Mouse (Mus musculus) heart, embryonic 14.5 days (tissue): ENCODE data around the gene Bend5. TPM values are rescaled to one million over a fixed set of nuclear protein-coding genes. Genes with fewer than 3 reads are reported as not detected.

Experiments
- ATAC-seq: fragments of 200-750 bp; cut with Nextera tagmentation; 2 replicates; pipeline ENCODE4 v1.8.0; 2017; ENCODE audit warnings: low read depth, moderate TSS enrichment; ENCODE audit not compliant: insufficient number of reproducible peaks, insufficient read depth, low FRiP score
- H3K27ac ChIP-seq, 2 experiments: fragments of 200-500 bp in 1 of 2; fragments of 300-500 bp in 1 of 2; sonication (generic) in 1 of 2; replicated peaks in 1 of 2; 2 replicates each; pipeline ENCODE4 v1.5.1; 2012 to 2014; ENCODE audit warnings: low read depth in 2 of 2, low read length in 2 of 2, control low read depth in 1 of 2, mild to moderate bottlenecking in 1 of 2, mixed read lengths in 1 of 2; ENCODE audit not compliant: control insufficient read depth in 1 of 2, insufficient read depth in 1 of 2
- H3K27me3 ChIP-seq: fragments of 300-500 bp; sonication (generic); 2 replicates; pipeline ENCODE4 v1.6.1; 2014; ENCODE audit warnings: mild to moderate bottlenecking, low read length, control low read depth; ENCODE audit not compliant: control insufficient read depth, insufficient read depth
- H3K36me3 ChIP-seq: fragments of 300-500 bp; sonication (generic); 2 replicates; pipeline ENCODE4 v1.6.1; 2014; ENCODE audit warnings: mild to moderate bottlenecking, control low read depth, low read length, mixed read lengths; ENCODE audit not compliant: control insufficient read depth, insufficient read depth
- H3K4me1 ChIP-seq, 2 experiments: fragments of 200-500 bp in 1 of 2; fragments of 300-500 bp in 1 of 2; sonication (generic) in 1 of 2; 2 replicates each; pipeline ENCODE4 v1.6.1; 2012 to 2014; ENCODE audit warnings: low read length in 2 of 2, control low read depth in 1 of 2, mixed read lengths in 1 of 2; ENCODE audit not compliant: control insufficient read depth in 2 of 2, insufficient read depth in 2 of 2
- H3K4me2 ChIP-seq: fragments of 300-500 bp; sonication (generic); 2 replicates; pipeline ENCODE4 v1.6.1; 2014; ENCODE audit warnings: mild to moderate bottlenecking, low read length
- H3K4me3 ChIP-seq, 2 experiments: fragments of 200-500 bp in 1 of 2; fragments of 300-500 bp in 1 of 2; sonication (generic) in 1 of 2; 2 replicates each; pipeline ENCODE4 v1.5.1; 2012 to 2014; ENCODE audit warnings: low read length in 2 of 2, mild to moderate bottlenecking in 2 of 2, control low read depth in 1 of 2, low read depth in 1 of 2, moderate library complexity in 1 of 2; ENCODE audit not compliant: control insufficient read depth in 1 of 2, insufficient read depth in 1 of 2
- H3K9ac ChIP-seq: fragments of 300-500 bp; sonication (generic); 2 replicates; pipeline ENCODE4 v1.6.1; 2014; ENCODE audit warnings: mild to moderate bottlenecking, low read length
- H3K9me3 ChIP-seq: fragments of 300-500 bp; sonication (generic); 2 replicates; pipeline ENCODE4 v1.6.1; 2016; ENCODE audit warnings: low read length, control low read depth; ENCODE audit not compliant: control insufficient read depth
- WGBS: fragments of 180-500 bp; shearing (Covaris S2); extraction: QIAGEN DNeasy Blood & Tissue Kit; methylation state at CpG from one replicate; pipeline ENCODE4 v1.1.7; 2014; 5-methylcytosine and 5-hydroxymethylcytosine counted together
- polyA plus RNA-seq: library from polyadenylated mRNA; unstranded; fragments of >200 nt; fragmentation: Nextera tagmentation; extraction: Ambion mirVana; gene quantifications from 2 replicates; pipeline ENCODE4 v1.2.1, GENCODE M21; 2014

The Bend5 gene
- polyA plus RNA-seq, 1 experiment from 2014 or later, result 20.3 TPM

GRCm38 (mm10) chr4:111403243-111403642 is 11.6 kb upstream of the Bend5 start:
- Histone ChIP-seq H3K4me1 (no peaks in the 10 kb centered on the region), H3K4me3 (no peak overlapping the region), H3K27me3 (no peaks in the 10 kb centered on the region), H3K36me3 (no peaks in the 10 kb centered on the region), H3K27ac (no peak overlapping the region), H3K9me3 (no peaks in the 10 kb centered on the region), H3K9ac (no peak overlapping the region), H3K4me2 (no peak overlapping the region)
- no peak for ATAC-seq
- WGBS, result 28% methylated on average over 1 of the region's 1 CpGs

GRCm38 (mm10) chr4:111410731-111411130 is 4.1 kb upstream of the Bend5 start:
- ATAC-seq, result no peak
- Histone ChIP-seq H3K4me1 (peaks cover under 1 to 7% of the 10 kb centered on the region in 2 experiments; a peak in 3 of 4 replicates), H3K27ac (no peak overlapping the region), H3K4me2 (no peak overlapping the region), H3K9ac (no peak overlapping the region), H3K36me3 (no peaks in the 10 kb centered on the region), H3K9me3 (no peaks in the 10 kb centered on the region), H3K27me3 (no peaks in the 10 kb centered on the region), H3K4me3 (no peak overlapping the region)
- 87% methylated on average over 4 of the region's 4 CpGs for WGBS

GRCm38 (mm10) chr4:111414399-111414798 is 407 bp upstream of the Bend5 start:
- Histone ChIP-seq H3K9me3 (no peaks in the 10 kb centered on the region), H3K27me3 (no peaks in the 10 kb centered on the region), H3K27ac (peak overlapping the region; percentile 24 to 78; a peak in 2 of 4 replicates), H3K4me3 (peak overlapping the region; percentile 75 to 96), H3K9ac (peak overlapping the region; percentile 93), H3K4me1 (peaks cover 5 to 13% of the 10 kb centered on the region in 2 experiments; a peak in 3 of 4 replicates), H3K4me2 (peak overlapping the region; percentile 89), H3K36me3 (peaks cover 12% of the 10 kb centered on the region)
- WGBS, result under 1% methylated on average over 6 of the region's 6 CpGs
- no peak for ATAC-seq

GRCm38 (mm10) chr4:111416126-111416525 is 1.3 kb downstream of the Bend5 start:
- no peak overlapping the region for H3K27ac ChIP-seq
- WGBS, result 60% methylated on average over 3 of the region's 3 CpGs
- peak overlapping the region; percentile 89 for H3K4me2 ChIP-seq
- peaks cover 5 to 13% of the 10 kb centered on the region in 2 experiments; a peak in 3 of 4 replicates for H3K4me1 ChIP-seq
- H3K27me3 ChIP-seq, result no peaks in the 10 kb centered on the region
- H3K36me3 ChIP-seq, result peaks cover 12% of the 10 kb centered on the region
- peak overlapping the region; percentile 93 for H3K9ac ChIP-seq
- H3K9me3 ChIP-seq, result no peaks in the 10 kb centered on the region
- no peak for ATAC-seq
- peak overlapping the region; percentile 75 to 96 for H3K4me3 ChIP-seq

GRCm38 (mm10) chr4:111416551-111416950 is 1.7 kb downstream of the Bend5 start:
- Histone ChIP-seq H3K27ac (no peak overlapping the region), H3K4me2 (peak overlapping the region; percentile 89; the same call in 1 of the 2 replicates), H3K4me3 (peak overlapping the region in 1 of 2 experiments; percentile 96; a peak in 1 of 4 replicates), H3K4me1 (peaks cover 5 to 13% of the 10 kb centered on the region in 2 experiments; a peak in 3 of 4 replicates), H3K9ac (no peak overlapping the region), H3K36me3 (peaks cover 12% of the 10 kb centered on the region), H3K9me3 (no peaks in the 10 kb centered on the region), H3K27me3 (no peaks in the 10 kb centered on the region)
- no peak for ATAC-seq
- 62% methylated on average over 3 of the region's 3 CpGs for WGBS

- H3K9me3 ChIP-seq, result no peaks in the 10 kb centered on the region
- no peak overlapping the region for H3K9ac ChIP-seq
- peaks cover 12% of the 10 kb centered on the region for H3K36me3 ChIP-seq
- peaks cover 5 to 13% of the 10 kb centered on the region in 2 experiments; a peak in 3 of 4 replicates for H3K4me1 ChIP-seq
- H3K4me3 ChIP-seq, result no peak overlapping the region
- H3K27me3 ChIP-seq, result no peaks in the 10 kb centered on the region
- H3K27ac ChIP-seq, result no peak overlapping the region
- no peak overlapping the region for H3K4me2 ChIP-seq
- no peak for ATAC-seq
- WGBS, result 92% methylated on average over 5 of the region's 5 CpGs
These were observed 2.9 kb downstream of the Bend5 start for GRCm38 (mm10) chr4:111417716-111418115.

GRCm38 (mm10) chr4:111419476-111419875 is 4.7 kb downstream of the Bend5 start:
- no peaks in the 10 kb centered on the region for H3K9me3 ChIP-seq
- H3K36me3 ChIP-seq, result peaks cover 12% of the 10 kb centered on the region
- no peak overlapping the region for H3K27ac ChIP-seq
- no peak overlapping the region for H3K4me2 ChIP-seq
- H3K4me1 ChIP-seq, result peaks cover 5 to 9% of the 10 kb centered on the region in 2 experiments; a peak in 3 of 4 replicates
- no peak overlapping the region for H3K9ac ChIP-seq
- 79% methylated on average over 1 of the region's 1 CpGs for WGBS
- no peaks in the 10 kb centered on the region for H3K27me3 ChIP-seq
- H3K4me3 ChIP-seq, result no peak overlapping the region
- ATAC-seq, result no peak

GRCm38 (mm10) chr4:111420031-111420430 is 5.2 kb downstream of the Bend5 start:
- Histone ChIP-seq H3K27ac (no peak overlapping the region), H3K36me3 (peaks cover 12% of the 10 kb centered on the region), H3K9me3 (no peaks in the 10 kb centered on the region), H3K4me1 (peaks cover 7 to 9% of the 10 kb centered on the region in 2 experiments; a peak in 3 of 4 replicates), H3K9ac (no peak overlapping the region), H3K4me2 (no peak overlapping the region), H3K27me3 (no peaks in the 10 kb centered on the region), H3K4me3 (no peak overlapping the region)
- no peak for ATAC-seq
- 85% methylated on average over 3 of the region's 3 CpGs for WGBS
